Mouse (Mus musculus) frontal cortex, adult (tissue): ENCODE measurements at regions not wholly inside any gene's neighbourhood (a gene's known extent, or its start where the extent isn't known, plus 50 kb on each side); places are given as distances from the start of the nearest gene placed in this dataset.
"Not testable (repeated sequence)": the region's sequence is repeated elsewhere in the genome, so short reads cannot be mapped to it uniquely, and the experiment has no call there.

Experiments
- ATAC-seq: cut with Nextera tagmentation; 2 replicates; pipeline ENCODE4 v1.9.2; 2017; ENCODE audit warnings: mild to moderate bottlenecking, moderate library complexity, mixed read lengths; ENCODE audit not compliant: low TSS enrichment

GRCm38 (mm10) chr5:40901742-40902141 is 806.2 kb downstream of the Rab28 start:
- peak; percentile 99 for ATAC-seq

- no peak for ATAC-seq
Measured at GRCm38 (mm10) chr5:40882886-40883285, 825.1 kb downstream of the Rab28 start.

DNA sequence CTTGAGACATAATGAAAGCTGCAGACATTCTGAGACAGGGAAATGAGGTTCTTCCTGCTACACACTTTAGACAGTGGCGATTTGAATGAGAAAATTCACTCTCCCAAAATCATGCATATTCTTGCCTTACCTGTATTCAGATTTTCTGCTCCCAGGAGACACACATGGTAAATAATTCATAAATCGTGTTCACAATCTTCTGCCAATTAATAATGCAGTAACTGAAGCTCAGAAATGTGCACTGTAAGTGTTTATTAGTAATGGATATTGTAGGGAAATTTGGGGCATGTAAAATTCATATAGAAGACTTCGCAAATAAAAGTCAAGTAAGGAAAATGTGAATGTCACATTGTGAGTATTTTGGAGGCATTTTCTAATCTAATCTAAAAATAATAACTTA is 830.2 kb downstream of the Rab28 start:
- no peak for ATAC-seq

DNA sequence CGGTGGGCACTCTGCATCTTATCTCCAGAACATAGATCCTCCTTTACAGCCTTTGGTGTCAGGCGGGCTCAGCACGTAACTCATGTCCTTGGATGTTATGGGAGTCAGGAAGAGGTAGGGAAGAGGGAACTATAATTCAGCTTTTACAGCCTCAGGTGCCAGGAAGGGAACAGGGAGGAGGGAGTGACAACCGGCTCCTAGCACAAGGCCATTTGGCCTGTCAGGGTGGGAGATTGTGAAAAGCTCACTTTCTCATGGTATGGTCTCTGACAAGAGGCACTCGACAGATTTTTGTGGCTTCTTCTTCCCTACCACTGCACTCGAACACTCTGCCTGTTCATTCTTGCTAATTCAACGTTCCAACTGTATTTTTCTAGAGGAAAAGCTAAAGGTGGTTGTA is 845.6 kb downstream of the Rab28 start:
- not testable (repeated sequence) for ATAC-seq
